Mouse (Mus musculus) telencephalon, adult 2 months (tissue): ENCODE results near the gene Msh4.
"Not testable (repeated sequence)": the region's sequence is repeated elsewhere in the genome, so short reads cannot be mapped to it uniquely, and the experiment has no call there.

Experiments
- DNase-seq: peaks from one replicate; pipeline ENCODE4 v3.0.0-alpha.2; 2011; ENCODE audit warnings: low read depth, low spot score

Gene Msh4

GRCm38 (mm10) chr3:153849368-153850015 is 56.4 kb downstream of the Msh4 start:
- no peak for DNase-seq

GRCm38 (mm10) chr3:153847207-153847733 is 58.7 kb downstream of the Msh4 start:
- DNase-seq: no peak

GRCm38 (mm10) chr3:153846109-153846508 is 59.8 kb downstream of the Msh4 start:
- no peak for DNase-seq

GRCm38 (mm10) chr3:153845500-153845899 is 60.4 kb downstream of the Msh4 start:
- no peak for DNase-seq

- DNase-seq: no peak
Observed at GRCm38 (mm10) chr3:153844757-153845156, 61.2 kb downstream of the Msh4 start.

- no peak for DNase-seq
Observed at GRCm38 (mm10) chr3:153844030-153844429, 61.9 kb downstream of the Msh4 start, which contains the start of gene Asb17. Gene Asb17 (plus strand): TSS chr3:153844209.

GRCm38 (mm10) chr3:153837593-153837992 is 68.3 kb downstream of the Msh4 start:
- no peak for DNase-seq

- no peak for DNase-seq
Observed at GRCm38 (mm10) chr3:153836316-153836715, 69.6 kb downstream of the Msh4 start.

GRCm38 (mm10) chr3:153835455-153836086 is 70.4 kb downstream of the Msh4 start:
- DNase-seq: peak; percentile 10

GRCm38 (mm10) chr3:153834071-153834470 is 71.9 kb downstream of the Msh4 start:
- no peak for DNase-seq

GRCm38 (mm10) chr3:153832654-153832945 is 73.3 kb downstream of the Msh4 start:
- no peak for DNase-seq

- no peak for DNase-seq
Observed at GRCm38 (mm10) chr3:153831873-153832653, 73.9 kb downstream of the Msh4 start.

GRCm38 (mm10) chr3:153831014-153831872 is 74.7 kb downstream of the Msh4 start:
- no peak for DNase-seq

GRCm38 (mm10) chr3:153829788-153830187 is 76.2 kb downstream of the Msh4 start:
- not testable (repeated sequence) for DNase-seq

- no peak for DNase-seq
Observed at GRCm38 (mm10) chr3:153826616-153827015, 79.3 kb downstream of the Msh4 start.

GRCm38 (mm10) chr3:153825197-153825596 is 80.7 kb downstream of the Msh4 start:
- DNase-seq: no peak

- no peak for DNase-seq
Observed at GRCm38 (mm10) chr3:153823671-153824515, 82.0 kb downstream of the Msh4 start.

- no peak for DNase-seq
Observed at GRCm38 (mm10) chr3:153819438-153819837, 86.5 kb downstream of the Msh4 start.

- no peak for DNase-seq
Observed at GRCm38 (mm10) chr3:153818723-153819122, 87.2 kb downstream of the Msh4 start.

- DNase-seq: no peak
Observed at GRCm38 (mm10) chr3:153817376-153817890, 88.5 kb downstream of the Msh4 start.
